Mouse (Mus musculus): ENCODE data around the gene Cnksr1.
A peak's percentile ranks its signal among the peaks of the same experiment; 100 is the strongest.

The Cnksr1 gene

DNA sequence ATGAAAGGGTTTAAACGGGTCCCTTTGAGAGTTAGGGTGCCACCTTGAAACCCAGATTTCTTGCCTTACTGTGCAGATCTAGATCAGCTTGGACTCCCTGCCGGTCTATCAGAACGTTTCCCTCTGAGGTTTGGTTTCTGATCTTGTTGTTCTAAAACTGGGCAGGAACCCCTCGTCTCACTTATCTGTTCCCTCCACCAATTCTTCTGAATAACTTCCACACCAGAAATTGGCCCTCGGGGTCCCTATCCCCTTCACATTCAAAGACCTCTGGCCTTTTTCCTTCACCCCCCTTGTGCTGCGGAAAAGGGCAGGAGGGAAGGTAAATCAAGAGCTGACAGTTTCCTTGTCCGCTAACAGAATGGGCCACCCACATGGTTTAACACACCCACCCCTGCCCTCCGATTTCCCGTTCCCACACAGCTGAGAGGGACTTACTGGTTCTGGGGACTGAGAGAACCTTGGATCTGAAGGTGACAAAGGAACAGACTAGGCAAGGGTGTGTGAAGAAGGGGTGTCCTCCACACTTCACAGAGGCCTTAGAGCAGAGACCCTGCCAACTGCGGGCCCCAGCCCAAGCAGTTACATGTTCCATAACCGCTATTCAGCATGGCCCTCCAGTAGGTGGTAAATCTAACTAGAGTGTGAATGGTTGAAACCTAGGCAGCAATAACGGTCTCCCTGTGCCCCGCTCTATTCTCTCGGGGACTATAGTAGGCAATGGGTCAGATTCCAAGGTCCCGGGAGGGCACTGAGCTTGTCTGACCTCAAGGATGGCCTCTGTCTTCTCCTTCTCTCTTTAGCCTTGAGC lies 14.9 kb upstream of the Cnksr1 start:
- no peak for DNase-seq (ENCODE audit: low spot score in 2 of 2)

DNA sequence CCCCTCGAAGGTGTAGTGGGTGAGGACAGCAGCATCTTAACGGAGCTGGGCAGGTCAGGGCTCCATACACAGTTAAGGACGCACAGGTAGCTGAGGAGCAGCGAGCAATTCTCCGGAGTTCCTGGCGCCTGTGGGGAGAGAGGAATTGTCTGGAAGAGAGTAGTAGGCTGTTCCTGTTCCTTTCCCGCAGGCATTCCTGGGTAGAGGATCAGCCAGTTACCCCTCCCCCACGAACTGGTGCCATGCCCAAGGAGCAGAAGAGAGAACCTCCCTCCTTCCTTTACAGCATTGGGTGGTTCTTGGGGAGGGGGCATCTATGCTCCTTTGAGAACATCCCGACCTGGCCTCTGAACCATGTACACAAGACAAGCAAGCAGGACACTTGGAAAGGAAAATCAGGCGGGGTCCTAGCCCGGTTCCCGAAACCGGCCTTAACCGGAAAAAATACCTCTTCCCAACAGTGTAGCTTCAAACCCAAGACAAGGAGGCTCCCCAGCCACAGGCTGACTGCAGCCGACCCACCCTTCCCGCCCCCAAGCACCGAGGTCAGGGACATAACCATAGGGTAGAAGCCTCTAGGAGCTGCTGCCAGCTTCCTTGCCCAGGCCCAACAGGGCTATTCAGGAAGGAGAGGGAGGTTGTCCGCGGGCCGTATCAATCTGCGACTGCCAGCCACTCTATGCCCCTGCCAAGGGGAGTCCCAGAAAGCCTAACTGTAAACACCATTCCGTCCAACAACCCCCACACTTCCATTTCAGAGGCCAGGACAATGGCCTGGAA lies 14.1 kb upstream of the Cnksr1 start:
- DNase-seq (ENCODE audit: low spot score in 2 of 2): no peak

DNA sequence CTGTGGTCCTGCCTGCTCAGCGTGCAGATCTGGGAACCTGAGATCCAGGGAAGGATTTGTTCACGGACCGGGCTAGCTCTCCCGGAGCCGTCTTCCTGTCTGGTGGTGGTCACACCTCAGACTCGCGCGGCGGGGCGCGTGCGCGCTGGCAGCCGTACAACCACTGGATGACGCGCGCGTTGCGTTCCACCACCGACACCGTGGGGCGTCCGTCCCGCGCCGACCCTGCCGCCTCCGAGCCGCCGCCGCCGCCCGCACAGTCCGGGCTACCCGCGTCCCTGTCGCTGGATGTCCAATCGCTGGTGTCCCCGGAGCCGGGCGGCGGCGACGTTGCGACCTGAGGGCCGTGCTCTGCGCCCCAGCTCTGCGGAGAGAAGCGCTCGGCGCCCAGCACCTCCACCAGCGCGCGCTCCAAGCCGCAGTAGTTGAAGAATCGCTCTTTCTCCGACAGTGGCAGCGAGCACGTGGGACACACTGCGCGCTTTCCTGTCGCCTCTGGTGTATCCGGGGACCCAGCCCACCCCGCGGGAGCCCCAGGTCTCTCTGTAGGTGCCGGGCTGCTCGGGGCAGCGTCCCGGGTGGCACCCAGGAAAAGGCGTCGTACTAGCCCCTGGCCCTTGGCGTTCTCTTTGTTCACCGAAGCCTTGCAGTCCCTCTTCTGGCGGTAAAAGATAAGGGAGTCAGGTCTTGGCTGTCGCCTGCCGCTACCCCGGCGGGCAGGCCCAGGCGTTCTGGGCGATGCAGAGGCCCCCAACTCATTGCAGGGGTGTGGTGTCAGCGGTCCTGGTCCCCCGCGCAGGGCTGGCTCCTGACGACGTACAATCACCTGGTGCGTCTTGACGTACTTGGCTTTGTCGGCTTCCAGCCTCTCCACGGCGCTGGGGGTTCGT lies 13.3 kb upstream of the Cnksr1 start:
- peak in 1 of 2 experiments; percentile 39 for DNase-seq (ENCODE audit: low spot score in 2 of 2)

DNA sequence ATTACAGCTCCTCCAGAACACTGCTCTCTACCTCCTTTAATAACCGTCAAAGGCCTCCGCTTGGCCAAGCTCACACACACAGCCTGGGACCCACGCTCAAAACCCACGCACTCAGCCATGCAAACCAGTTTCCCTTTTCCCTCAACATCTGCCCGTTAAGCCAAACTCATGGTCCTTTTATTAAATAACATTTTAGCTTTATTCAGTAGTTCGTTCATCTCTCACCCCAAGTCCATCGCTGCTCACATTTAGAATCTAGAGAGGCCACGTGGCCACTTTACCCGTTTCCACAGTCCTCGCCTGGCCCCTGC lies 12.7 kb upstream of the Cnksr1 start:
- DNase-seq (ENCODE audit: low spot score in 2 of 2): no peak

DNA sequence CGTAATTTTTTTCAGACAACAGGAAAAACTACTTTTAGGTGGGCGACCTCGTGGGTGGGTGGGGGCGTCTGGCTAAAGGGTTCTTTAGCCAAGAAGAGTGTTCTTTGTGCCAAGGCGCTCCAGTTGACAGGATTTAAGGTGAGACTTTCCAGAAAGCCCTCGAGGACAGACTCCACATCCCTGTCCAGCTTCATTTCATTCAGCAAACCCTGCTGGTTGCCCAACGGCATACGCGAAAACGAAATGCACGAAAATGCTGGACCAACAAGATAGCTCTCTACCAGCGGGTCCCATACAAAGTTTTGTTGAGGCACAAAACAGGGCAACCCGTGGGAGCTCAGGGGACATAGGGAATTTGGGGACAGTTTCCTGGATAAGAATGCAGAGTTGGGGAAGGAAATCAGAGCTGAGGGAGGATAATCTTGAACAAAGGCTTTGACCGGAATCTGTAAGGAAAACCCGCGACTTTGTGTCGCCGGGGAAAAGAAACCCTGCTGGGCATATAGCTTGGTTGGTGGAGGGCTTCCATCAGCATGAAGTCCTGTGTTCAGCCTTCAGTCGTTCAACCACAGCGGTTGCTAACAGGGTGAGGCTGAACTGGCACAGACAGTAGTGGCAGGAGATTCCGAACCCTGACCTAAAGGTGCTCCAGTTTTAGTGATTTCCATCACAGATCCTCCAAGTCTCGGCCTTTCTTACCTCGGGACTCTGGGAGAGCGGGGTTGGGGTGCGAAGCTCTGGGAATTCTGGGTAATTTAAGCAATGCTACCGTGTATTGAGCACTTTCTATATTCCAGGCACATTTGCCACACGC lies 12.1 kb upstream of the Cnksr1 start:
- no peak for DNase-seq (ENCODE audit: low spot score in 2 of 2)

DNA sequence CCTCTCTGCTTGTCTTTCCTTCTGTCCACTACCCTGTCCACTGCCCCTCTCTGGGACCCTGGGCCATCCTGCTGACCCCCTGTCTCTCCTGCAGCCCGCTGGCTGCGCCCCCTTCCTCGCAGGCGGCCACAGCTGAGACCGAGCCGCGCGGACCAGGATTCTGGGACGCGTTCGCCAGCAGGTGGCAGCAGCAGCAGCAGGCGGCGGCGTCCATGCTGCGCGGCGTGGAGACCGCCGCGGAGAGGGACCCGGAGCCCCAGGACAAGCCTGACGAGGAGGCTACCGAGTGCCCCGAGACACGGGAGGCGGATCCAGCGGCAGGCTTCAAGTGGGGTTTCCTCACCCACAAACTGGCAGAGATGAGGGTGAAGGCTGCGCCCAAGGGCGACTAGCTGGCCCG lies 11.5 kb upstream of the Cnksr1 start:
- DNase-seq (ENCODE audit: low spot score in 2 of 2): peak in 1 of 2 experiments; percentile 44

DNA sequence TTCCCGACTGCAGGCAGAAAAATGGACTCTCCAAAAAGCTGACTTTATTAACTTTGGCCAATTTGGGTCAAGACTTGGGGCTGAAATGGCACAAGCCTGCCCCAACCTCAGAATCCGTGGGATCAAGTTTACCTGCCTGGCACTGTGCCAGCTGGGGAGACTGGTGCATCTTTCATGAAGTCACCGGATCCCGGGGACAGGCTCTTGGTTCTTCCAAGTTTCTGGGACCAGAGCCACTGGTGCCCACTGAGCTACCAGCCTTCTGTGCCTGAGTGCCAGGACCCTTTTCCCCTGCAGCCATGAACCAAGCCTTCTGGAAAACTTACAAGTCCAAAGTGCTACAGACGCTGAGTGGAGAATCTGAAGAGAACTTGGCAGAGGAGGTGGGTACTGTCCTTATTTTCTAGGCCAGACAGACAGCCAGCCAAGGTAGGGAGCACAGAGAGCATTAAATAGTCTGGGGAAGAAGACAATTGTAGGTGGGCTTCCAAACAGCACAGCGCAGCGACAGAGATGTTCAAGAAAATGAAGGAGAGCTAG lies 8.6 kb upstream of the Cnksr1 start, which contains the start of gene Gm30191:
Gene Gm30191 (plus strand): TSS at position 217 of the 540 bp plus-strand sequence.
- DNase-seq (ENCODE audit: low spot score in 2 of 2): no peak

DNA sequence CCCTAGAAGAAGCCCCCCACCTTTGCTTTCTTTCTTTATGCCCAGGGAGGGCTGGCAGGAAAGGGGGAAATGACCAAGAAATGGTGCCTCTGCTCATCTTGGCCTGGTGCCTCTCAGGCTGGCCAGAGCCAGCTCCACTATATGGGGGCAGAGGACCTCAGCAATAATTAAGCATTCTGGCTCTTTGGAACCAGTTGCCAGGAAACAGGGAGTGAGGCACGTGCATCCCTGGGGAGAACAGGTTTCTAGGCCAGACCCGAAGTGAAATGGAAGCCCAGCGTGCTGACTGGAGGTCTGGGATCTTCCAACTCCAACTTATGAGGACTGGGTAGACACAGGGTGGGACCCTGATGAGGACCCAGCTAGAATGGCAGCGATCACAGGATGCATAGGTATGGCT lies 8.1 kb upstream of the Cnksr1 start:
- no peak for DNase-seq (ENCODE audit: low spot score in 2 of 2)

DNA sequence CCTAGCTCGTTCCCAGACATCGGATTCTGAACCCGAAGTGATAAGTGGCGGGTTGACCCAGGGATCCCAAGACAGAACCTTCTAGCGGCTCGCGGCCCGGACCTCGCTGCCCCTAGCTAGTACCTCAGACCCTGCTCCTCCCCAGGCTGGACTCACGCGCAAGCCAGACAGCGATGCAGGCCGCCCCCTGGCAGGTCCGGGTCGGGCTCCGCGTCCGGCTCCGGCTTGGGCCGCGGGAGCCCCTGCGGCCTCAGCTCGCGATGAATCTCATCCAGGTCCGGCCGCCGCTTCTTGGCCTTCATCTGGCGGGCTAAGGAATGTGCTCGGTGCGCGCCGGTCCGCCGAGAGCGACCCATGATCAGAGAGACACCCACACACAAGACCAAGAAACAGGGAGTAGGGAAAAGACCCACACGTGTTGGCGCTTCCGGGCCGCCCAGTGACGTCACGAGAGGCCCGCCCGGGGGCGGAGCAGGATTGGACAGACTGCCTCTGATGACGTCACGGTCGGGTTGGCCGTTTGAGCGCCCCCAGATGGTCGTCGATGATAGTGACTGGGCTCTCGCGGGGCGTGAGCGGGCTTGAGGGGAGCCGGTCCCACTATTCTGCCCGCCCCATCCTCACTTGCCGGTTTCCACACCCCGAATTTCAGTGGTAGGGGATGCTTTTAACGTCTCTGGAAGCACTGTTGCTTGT lies 7.1 kb upstream of the Cnksr1 start, which contains the start of gene Zfp593:
Gene Zfp593 (minus strand): TSS at position 445 of the 696 bp plus-strand sequence.
- peak; percentile 83 to 95 for DNase-seq (ENCODE audit: low spot score in 2 of 2)

DNA sequence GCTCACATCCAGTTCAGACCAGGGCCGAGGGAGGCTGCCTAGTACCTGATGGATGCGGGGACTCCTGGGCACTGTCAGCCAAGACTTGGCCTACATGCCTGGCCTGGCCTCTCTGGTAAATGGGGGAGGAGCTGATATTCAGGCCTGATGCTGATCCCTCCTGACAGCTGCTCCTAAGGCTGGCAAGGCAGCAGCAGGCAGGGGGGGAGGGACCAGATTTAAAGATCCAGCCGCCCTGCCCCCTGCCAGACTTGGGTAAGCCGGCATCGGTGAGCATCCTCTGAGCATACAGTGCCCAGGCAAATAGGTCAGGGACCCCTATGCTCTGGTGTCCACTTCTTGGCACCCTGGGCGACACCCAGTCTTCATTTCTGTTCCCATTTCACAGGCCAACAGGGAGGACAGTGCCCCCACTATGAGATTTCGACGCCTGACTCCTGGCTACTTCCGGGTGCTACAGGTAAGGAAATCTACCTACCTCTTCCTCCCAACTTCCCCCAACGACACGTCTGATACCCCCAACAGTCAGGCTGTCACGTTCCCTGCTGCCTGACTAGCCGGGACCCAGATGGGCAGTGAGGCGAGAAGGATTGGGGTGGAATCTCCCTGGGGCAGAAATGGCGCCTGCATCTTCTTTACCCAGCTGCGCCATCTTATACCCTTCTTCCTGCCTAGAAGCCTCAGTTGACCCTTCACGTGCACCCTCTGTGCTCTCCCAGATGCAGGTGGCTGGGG lies 5.5 kb upstream of the Cnksr1 start, which contains the start of gene E130218I03Rik:
Gene E130218I03Rik (plus strand): TSS at position 147 of the 735 bp plus-strand sequence.
- no peak for DNase-seq (ENCODE audit: low spot score in 2 of 2)

DNA sequence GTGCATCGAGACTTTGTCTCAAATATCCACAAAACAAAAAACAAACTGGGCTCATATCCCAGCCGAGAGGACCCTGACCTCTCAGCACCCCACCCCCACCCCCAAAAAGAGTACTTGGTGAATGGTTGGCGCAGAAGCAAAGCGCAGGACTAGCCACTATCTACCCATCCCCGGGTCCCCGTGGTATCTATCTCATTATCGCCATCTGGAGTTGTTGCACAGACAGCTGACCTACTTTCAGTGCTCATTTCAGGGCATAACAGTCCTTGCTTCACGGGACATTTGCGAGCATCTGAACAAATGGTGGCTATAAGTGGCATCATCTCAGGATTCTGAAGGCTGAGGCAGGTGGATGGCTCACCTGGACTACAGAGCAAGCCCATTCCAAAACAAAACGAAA lies 487 bp upstream of the Cnksr1 start:
- DNase-seq (ENCODE audit: low spot score in 2 of 2): no peak

DNA sequence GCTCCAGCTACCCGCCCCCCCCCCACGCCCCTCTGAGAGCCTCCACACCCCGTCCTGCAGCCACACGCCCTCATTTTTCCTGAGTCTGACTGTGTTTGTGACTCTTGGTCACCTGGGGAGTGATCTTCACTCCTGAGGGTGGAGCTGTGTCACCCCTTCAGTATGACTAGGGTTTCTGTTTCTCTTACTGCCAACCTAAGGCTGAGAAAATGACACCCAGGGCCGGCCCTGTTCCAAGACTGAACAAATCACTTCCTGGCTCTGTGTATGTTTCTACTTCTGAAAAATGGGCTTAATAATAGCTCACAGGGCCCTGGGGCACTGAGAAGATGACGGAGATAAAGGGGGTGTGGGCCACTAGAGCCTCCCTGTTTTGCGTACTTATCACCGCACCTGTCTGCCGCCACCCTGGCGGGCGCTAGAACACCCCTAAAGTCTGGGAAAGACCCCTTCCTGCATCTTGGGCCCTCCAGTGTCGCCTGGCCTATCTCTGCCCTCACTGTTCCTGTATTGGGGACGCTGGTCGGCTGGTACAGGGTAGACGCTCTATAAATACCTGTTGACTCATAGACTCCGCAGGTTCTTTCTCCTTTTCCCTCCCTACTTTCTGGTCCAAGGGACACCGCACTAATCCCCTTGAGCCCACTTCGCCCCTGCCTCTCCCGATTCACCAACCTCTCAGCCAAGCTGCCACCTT lies 469 bp downstream of the Cnksr1 start:
- DNase-seq (ENCODE audit: low spot score in 2 of 2): no peak

DNA sequence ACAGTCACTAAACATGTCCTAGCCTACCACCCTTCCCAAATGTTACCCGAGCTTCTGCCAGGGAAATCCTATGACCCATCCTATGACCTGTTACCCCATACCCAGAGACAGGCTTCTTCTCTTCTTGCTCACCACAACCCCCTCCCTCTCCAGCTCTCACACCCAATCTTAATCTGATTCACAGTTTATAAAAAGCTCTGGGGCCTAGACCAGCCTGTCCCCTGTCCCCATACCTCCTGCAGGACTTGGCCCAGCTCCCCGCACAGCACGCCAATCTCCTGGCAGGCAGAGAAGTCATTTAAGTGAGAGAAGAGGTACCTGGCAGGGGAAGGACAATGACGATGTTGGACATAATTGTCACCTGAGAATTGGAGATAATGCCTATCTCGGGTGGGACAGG lies 3.3 kb downstream of the Cnksr1 start:
- DNase-seq (ENCODE audit: low spot score in 2 of 2): no peak

DNA sequence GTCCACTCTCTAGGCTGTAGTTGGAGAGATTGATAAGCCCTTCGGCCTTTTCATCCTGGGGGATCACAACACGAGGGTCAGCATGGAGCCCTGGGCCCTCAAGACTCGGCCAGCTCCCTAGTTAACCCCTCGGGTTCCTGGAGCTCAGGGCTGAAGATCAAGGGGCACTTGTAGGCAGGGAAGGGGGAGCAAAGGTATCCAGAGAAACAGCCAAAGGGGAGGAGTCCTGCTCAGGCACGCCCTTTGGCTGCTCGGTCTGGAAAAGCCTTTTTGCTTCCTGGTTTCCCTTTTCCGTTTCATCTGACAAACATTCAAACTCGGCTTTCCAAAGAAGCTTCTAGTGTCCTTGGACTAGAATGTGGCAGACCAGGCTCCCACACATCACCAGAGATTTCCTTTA lies 7.8 kb downstream of the Cnksr1 start:
- no peak for DNase-seq (ENCODE audit: low spot score in 2 of 2)

DNA sequence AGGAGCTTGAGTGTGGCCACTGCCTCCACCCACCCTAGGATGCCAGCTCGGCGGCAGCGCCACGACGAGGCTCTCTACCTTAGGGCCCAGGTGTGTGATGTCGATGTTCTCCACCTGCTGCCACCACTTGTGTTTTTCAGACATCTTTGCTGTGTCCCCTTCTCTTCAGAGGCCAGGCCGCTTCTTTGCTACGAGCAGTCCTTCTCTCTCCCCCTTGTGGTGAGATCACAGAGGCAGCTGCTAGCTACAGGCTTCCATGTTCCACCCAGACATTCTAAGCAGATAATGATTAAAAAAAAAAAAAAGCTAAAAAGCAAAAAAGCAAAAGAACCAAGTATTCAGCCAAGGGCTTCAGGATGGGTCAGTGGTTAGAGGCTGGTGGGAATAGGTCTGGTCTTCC lies 11.0 kb downstream of the Cnksr1 start, which contains the start of gene Catsper4:
Gene Catsper4 (minus strand): TSS at position 190 of the 400 bp plus-strand sequence.
- no peak for DNase-seq (ENCODE audit: low spot score in 2 of 2)

DNA sequence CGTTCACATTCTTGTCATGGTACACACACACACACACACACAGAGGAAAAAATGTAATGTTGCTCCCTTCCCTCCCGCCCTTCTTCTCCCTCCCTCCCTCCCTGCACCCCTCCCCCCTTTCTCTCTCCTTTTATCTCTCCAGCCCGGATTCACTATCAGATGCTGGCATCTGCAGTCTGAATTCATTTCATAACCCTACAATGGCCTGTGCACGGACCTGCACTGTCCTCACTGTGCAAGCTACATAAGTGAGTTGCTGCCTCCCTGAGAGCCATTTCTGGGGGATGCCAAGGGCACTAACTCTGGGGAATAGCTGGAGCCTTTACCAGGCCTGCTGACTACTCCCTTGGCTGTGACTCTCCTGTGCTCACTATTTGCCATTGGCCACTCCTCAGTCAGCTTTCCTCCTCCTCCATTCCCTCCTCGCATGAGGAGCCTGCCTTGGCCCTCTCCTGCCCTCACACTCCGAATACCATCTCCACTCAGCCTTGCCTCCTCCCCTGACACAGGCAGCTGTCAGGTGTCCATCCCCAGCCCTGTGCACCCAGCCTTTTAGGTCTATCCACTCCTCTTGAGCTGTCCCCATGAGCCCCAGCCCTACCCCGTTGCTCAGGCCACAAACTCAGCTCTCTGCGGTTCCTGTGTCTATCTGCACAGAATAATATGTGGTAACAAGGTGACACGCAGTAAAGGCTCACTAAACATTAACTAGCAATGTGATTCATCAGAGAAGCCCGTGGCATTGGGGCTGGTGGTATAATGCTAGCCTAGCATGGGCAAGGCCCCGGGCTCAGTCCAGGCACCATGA lies 15.2 kb downstream of the Cnksr1 start:
- no peak for DNase-seq (ENCODE audit: low spot score in 2 of 2)

DNA sequence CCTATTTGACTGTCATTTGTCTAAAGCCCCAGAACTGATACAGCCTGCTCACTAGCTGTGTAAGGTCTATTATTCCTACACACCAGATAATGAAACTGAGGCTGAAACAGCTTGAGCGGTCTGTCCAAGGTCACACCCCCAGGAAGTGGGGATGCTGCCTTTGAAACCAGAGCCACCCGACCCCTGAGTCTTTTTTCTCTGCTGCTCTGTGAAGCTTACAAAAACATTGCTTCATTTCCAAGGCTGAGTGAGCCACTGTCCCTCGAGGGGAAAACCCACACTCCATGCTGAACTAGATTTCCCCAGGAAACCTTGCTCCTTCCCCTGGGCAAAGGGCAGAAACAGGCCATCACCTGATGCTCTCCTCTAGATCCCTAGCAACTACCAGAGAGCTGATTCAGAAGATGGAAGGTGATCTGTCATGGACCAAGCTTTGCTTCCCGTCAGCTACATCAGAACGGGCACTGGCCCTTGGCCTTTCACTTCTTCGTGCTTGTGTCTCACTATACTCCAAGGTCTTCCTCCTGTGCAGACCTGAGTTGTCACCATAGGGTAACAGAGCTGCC lies 31.6 kb downstream of the Cnksr1 start:
- no peak for DNase-seq (ENCODE audit: low spot score in 2 of 2)

Measured in left cerebral cortex, adult 9 months (tissue).